Mouse (Mus musculus) intestine, embryonic 16.5 days (tissue): Measurements from ENCODE around the gene Sct. TPM values are rescaled to one million over a fixed set of nuclear protein-coding genes. Genes with fewer than 3 reads are reported as not detected.
A peak's percentile ranks its signal among the peaks of the same experiment; 100 is the strongest.
"Not testable (repeated sequence)": the region's sequence is repeated elsewhere in the genome, so short reads cannot be mapped to it uniquely, and the experiment has no call there.

Source experiments
- ATAC-seq: fragments of 200-750 bp; cut with Nextera tagmentation; 2 replicates; pipeline ENCODE4 v1.8.0; 2017; ENCODE audit warnings: moderate TSS enrichment, moderate library complexity
- H3K27ac ChIP-seq: fragments of 300-500 bp; sonication (generic); 2 replicates; pipeline ENCODE4 v1.5.1; 2014; ENCODE audit warnings: mild to moderate bottlenecking, low read length
- H3K27me3 ChIP-seq: fragments of 300-500 bp; sonication (generic); replicated peaks from 2 replicates; pipeline ENCODE4 v1.6.1; 2014; ENCODE audit warnings: low read length, control low read depth, mixed read lengths; ENCODE audit not compliant: control insufficient read depth, insufficient read depth
- H3K36me3 ChIP-seq: fragments of 300-500 bp; sonication (generic); 2 replicates; pipeline ENCODE4 v1.6.1; 2014; ENCODE audit warnings: low read length, control low read depth; ENCODE audit not compliant: control insufficient read depth, insufficient read depth
- H3K4me1 ChIP-seq: fragments of 300-500 bp; sonication (generic); 2 replicates; pipeline ENCODE4 v1.6.1; 2014; ENCODE audit warnings: low read length, control low read depth, mixed read lengths; ENCODE audit not compliant: control insufficient read depth, insufficient read depth
- H3K4me2 ChIP-seq: fragments of 300-500 bp; sonication (generic); 2 replicates; pipeline ENCODE4 v1.6.1; 2014; ENCODE audit warnings: low read depth, low read length, control low read depth
- H3K4me3 ChIP-seq: fragments of 300-500 bp; sonication (generic); 2 replicates; pipeline ENCODE4 v1.5.1; 2014; ENCODE audit warnings: mild to moderate bottlenecking, low read length
- H3K9ac ChIP-seq: fragments of 300-500 bp; sonication (generic); 2 replicates; pipeline ENCODE4 v1.6.1; 2014; ENCODE audit warnings: low read depth, low read length
- H3K9me3 ChIP-seq: fragments of 300-500 bp; sonication (generic); 2 replicates; pipeline ENCODE4 v1.6.1; 2016; ENCODE audit warnings: low read length, control low read depth; ENCODE audit not compliant: control insufficient read depth
- WGBS: fragments of 180-500 bp; shearing (Covaris S2); extraction: QIAGEN DNeasy Blood & Tissue Kit; methylation state at CpG from one replicate; pipeline ENCODE4 v1.1.7; 2014; 5-methylcytosine and 5-hydroxymethylcytosine counted together
- polyA plus RNA-seq: library from polyadenylated mRNA; unstranded; fragments of >200 nt; fragmentation: Nextera tagmentation; extraction: Ambion mirVana; gene quantifications from 2 replicates; pipeline ENCODE4 v1.2.1, GENCODE M21; 2015

The Sct gene
- polyA plus RNA-seq, 1 experiment from 2014 or later, result 304 TPM

- Histone ChIP-seq H3K4me1 (no peaks in the 10 kb centered on the region), H3K27me3 (no peaks in the 10 kb centered on the region), H3K36me3 (peaks cover 44% of the 10 kb centered on the region), H3K9me3 (no peaks in the 10 kb centered on the region), H3K4me2 (no peak overlapping the region), H3K4me3 (no peak overlapping the region), H3K27ac (no peak overlapping the region), H3K9ac (no peak overlapping the region)
- no peak for ATAC-seq
- 90% methylated on average over 10 of the region's 10 CpGs for WGBS
Observed at GRCm38 (mm10) chr7:141256159-141256558, 22.8 kb downstream of the Sct start.

GRCm38 (mm10) chr7:141250486-141250885 lies 28.4 kb downstream of the Sct start:
- peaks cover 32% of the 10 kb centered on the region for H3K36me3 ChIP-seq
- not testable (repeated sequence) for H3K4me2 ChIP-seq, ATAC-seq, H3K9me3 ChIP-seq, H3K4me1 ChIP-seq, H3K27me3 ChIP-seq, H3K4me3 ChIP-seq, H3K27ac ChIP-seq, H3K9ac ChIP-seq
- WGBS, result 81% methylated on average over 4 of the region's 4 CpGs

- Histone ChIP-seq H3K9me3 (no peaks in the 10 kb centered on the region), H3K27me3 (no peaks in the 10 kb centered on the region), H3K27ac (no peak overlapping the region), H3K4me3 (no peak overlapping the region), H3K36me3 (peaks cover 19% of the 10 kb centered on the region), H3K4me2 (no peak overlapping the region), H3K4me1 (peaks cover 8% of the 10 kb centered on the region), H3K9ac (no peak overlapping the region)
- no peak for ATAC-seq
- 93% methylated on average over 9 of the region's 10 CpGs for WGBS
Observed at GRCm38 (mm10) chr7:141231551-141231950, 47.4 kb downstream of the Sct start.

GRCm38 (mm10) chr7:141231111-141231510 lies 47.8 kb downstream of the Sct start:
- Histone ChIP-seq H3K9me3 (no peaks in the 10 kb centered on the region), H3K27ac (no peak overlapping the region), H3K27me3 (no peaks in the 10 kb centered on the region), H3K4me3 (no peak overlapping the region), H3K9ac (no peak overlapping the region), H3K4me2 (no peak overlapping the region), H3K4me1 (peaks cover 8% of the 10 kb centered on the region), H3K36me3 (peaks cover 18% of the 10 kb centered on the region)
- 93% methylated on average over 3 of the region's 3 CpGs for WGBS
- ATAC-seq, result no peak

- Histone ChIP-seq H3K27ac (no peak overlapping the region), H3K9me3 (no peaks in the 10 kb centered on the region), H3K36me3 (peaks cover 15% of the 10 kb centered on the region), H3K27me3 (no peaks in the 10 kb centered on the region), H3K9ac (no peak overlapping the region), H3K4me2 (no peak overlapping the region), H3K4me1 (peaks cover 8% of the 10 kb centered on the region), H3K4me3 (no peak overlapping the region)
- WGBS, result 87% methylated on average over 4 of the region's 4 CpGs
- ATAC-seq, result no peak
Observed at GRCm38 (mm10) chr7:141230570-141230969, 48.4 kb downstream of the Sct start.

GRCm38 (mm10) chr7:141229702-141230101 lies 49.2 kb downstream of the Sct start:
- Histone ChIP-seq H3K9me3 (no peaks in the 10 kb centered on the region), H3K27me3 (no peaks in the 10 kb centered on the region), H3K4me2 (peak overlapping the region; percentile 79), H3K36me3 (peaks cover 12% of the 10 kb centered on the region), H3K4me3 (peak overlapping the region; percentile 82), H3K9ac (peak overlapping the region; percentile 98), H3K27ac (no peak overlapping the region), H3K4me1 (peaks cover 8% of the 10 kb centered on the region)
- 44% methylated on average over 6 of the region's 6 CpGs for WGBS
- no peak for ATAC-seq

Other genes with a start within 250 kb of the Sct start
- 7.2 and 7.3 TPM in 2 replicates for gene B4galnt4, start 218.0 kb downstream of the Sct start, polyA plus RNA-seq
- 31.3 and 32.4 TPM in 2 replicates for gene Pkp3, start 200.9 kb downstream of the Sct start, polyA plus RNA-seq
- 29.4 and 32.8 TPM in 2 replicates for gene Sigirr, start 178.6 kb downstream of the Sct start, polyA plus RNA-seq
- gene Ano9, start 161.3 kb downstream of the Sct start, polyA plus RNA-seq, result 43.6 and 50.1 TPM in 2 replicates
- gene Ptdss2, start 156.8 kb downstream of the Sct start, polyA plus RNA-seq, result 59.0 and 60.3 TPM in 2 replicates
- gene Rnh1, start 106.3 kb downstream of the Sct start, polyA plus RNA-seq, result 159 and 160 TPM in 2 replicates
- gene Hras, start 85.1 kb downstream of the Sct start, polyA plus RNA-seq, result 21.9 and 47.0 TPM in 2 replicates
- gene Lrrc56, start 85.0 kb downstream of the Sct start, polyA plus RNA-seq, result 5.3 and 6.5 TPM in 2 replicates
- gene Lmntd2, start 65.1 kb downstream of the Sct start, polyA plus RNA-seq, result 4.0 TPM in 2 replicates
- 75.6 and 77.5 TPM in 2 replicates for gene Rassf7, start 63.3 kb downstream of the Sct start, polyA plus RNA-seq
- gene Phrf1, start 50.3 kb downstream of the Sct start, polyA plus RNA-seq, result 55.2 and 56.7 TPM in 2 replicates
- gene Irf7, start 12.7 kb downstream of the Sct start, polyA plus RNA-seq, result 6.5 and 9.1 TPM in 2 replicates
- gene Cdhr5, start 2.3 kb downstream of the Sct start, polyA plus RNA-seq, result 167 and 234 TPM in 2 replicates
- 0.23 and 0.48 TPM in 2 replicates for gene Drd4, start 12.9 kb upstream of the Sct start, polyA plus RNA-seq
- 61.0 and 64.4 TPM in 2 replicates for gene Deaf1, start 48.6 kb upstream of the Sct start, polyA plus RNA-seq
- 32.4 and 34.2 TPM in 2 replicates for gene Tmem80, start 48.6 kb upstream of the Sct start, polyA plus RNA-seq
- gene Eps8l2, start 59.7 kb upstream of the Sct start, polyA plus RNA-seq, result 191 and 214 TPM in 2 replicates
- gene Taldo1, start 113.1 kb upstream of the Sct start, polyA plus RNA-seq, result 567 and 582 TPM in 2 replicates
- 47.5 and 48.2 TPM in 2 replicates for gene Gatd1, start 135.0 kb upstream of the Sct start, polyA plus RNA-seq
- 3.2 and 4.0 TPM in 2 replicates for gene Cend1, start 150.4 kb upstream of the Sct start, polyA plus RNA-seq
- 34.6 and 37.7 TPM in 2 replicates for gene Slc25a22, start 158.8 kb upstream of the Sct start, polyA plus RNA-seq
- gene Pidd1, start 164.9 kb upstream of the Sct start, polyA plus RNA-seq, result 7.3 and 8.0 TPM in 2 replicates
- gene Rplp2, start 168.2 kb upstream of the Sct start, polyA plus RNA-seq, result 1,164 and 1,258 TPM in 2 replicates
- 45.5 and 45.7 TPM in 2 replicates for gene Pnpla2, start 176.1 kb upstream of the Sct start, polyA plus RNA-seq
- gene Cracr2b, start 182.0 kb upstream of the Sct start, polyA plus RNA-seq, result 19.3 and 21.0 TPM in 2 replicates
- gene Cd151, start 188.3 kb upstream of the Sct start, polyA plus RNA-seq, result 30.6 and 30.8 TPM in 2 replicates
- 50.9 and 57.1 TPM in 2 replicates for gene Polr2l, start 196.0 kb upstream of the Sct start, polyA plus RNA-seq
- gene Tspan4, start 196.1 kb upstream of the Sct start, polyA plus RNA-seq, result 58.2 and 59.2 TPM in 2 replicates